Mouse (Mus musculus): ENCODE results near the gene Cfap77. TPM values are rescaled to one million over a fixed set of nuclear protein-coding genes. Genes with fewer than 3 reads are reported as not detected.
A peak's percentile ranks its signal among the peaks of the same experiment; 100 is the strongest.

Cfap77 gene
- total RNA-seq, 2 experiments from 2014 or later = 0.42 to 0.66 TPM

DNA sequence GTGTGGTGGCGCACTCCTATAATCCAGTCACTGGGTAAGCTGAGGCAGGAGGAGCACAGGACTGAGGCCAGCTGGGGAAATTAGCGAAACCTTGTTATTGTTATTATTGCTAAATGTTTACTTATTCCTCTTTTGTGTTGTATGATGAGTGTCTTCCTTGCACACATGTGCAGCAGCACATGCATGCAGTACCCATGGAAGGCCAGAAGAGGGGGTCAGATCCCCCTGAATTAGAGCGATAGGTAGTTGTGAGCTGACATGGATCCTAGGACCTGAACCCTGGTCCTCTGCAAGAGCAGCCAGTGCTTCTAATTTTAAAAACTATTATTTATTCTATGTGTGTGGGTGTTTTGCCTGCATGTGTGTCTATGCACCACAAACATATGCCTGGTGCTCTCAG lies 124.3 kb downstream of the Cfap77 start:
- no peak for DNase-seq

- peak; percentile 88 for DNase-seq
Measured at GRCm38 (mm10) chr2:28923912-28924311, 131.0 kb downstream of the Cfap77 start.

DNA sequence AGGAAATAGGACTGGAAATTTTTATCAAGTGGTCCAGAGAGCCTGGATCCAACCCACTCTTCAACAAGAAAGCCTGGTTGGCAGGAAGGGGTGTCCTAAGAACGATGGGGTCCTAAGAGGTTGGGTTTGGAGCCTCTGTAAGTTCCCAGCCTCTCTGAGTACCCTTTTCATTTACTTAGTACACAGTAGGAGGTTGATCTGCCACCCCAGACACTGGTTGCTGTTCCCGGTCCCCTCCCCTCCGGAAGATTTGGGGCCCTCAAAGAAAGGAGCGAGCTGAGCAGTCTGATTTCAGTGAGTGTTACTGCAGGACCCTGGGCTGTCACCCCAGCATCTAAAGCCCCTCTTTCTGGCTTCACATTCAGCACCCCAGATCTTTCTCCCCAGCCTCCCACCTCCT lies 135.9 kb downstream of the Cfap77 start:
- DNase-seq = no peak

- peak; percentile 27 for DNase-seq
Measured at GRCm38 (mm10) chr2:28917518-28918361, 137.1 kb downstream of the Cfap77 start.

GRCm38 (mm10) chr2:28917156-28917517 lies 137.7 kb downstream of the Cfap77 start:
- DNase-seq = no peak

DNA sequence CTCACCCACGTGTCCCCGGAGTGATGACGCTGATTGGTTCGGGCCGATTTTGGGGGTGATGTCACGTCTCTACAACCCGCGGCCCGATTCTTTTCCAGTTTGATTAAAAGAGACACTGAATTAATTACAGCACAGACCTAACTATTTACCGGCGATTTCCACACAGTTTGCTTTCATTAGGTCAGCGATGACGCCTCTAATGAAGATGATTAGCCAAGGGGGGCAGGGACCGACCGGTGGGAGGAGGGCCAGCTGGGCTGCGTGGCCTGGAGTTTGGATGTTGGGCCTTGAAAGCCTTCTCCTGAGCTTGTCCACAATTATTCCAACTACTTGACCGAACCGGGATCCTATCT lies 138.4 kb downstream of the Cfap77 start, which contains the start of gene Barhl1:
Gene Barhl1, minus strand, starts transcription at position 156 of the 353 bp plus-strand sequence.
- DNase-seq = no peak

DNA sequence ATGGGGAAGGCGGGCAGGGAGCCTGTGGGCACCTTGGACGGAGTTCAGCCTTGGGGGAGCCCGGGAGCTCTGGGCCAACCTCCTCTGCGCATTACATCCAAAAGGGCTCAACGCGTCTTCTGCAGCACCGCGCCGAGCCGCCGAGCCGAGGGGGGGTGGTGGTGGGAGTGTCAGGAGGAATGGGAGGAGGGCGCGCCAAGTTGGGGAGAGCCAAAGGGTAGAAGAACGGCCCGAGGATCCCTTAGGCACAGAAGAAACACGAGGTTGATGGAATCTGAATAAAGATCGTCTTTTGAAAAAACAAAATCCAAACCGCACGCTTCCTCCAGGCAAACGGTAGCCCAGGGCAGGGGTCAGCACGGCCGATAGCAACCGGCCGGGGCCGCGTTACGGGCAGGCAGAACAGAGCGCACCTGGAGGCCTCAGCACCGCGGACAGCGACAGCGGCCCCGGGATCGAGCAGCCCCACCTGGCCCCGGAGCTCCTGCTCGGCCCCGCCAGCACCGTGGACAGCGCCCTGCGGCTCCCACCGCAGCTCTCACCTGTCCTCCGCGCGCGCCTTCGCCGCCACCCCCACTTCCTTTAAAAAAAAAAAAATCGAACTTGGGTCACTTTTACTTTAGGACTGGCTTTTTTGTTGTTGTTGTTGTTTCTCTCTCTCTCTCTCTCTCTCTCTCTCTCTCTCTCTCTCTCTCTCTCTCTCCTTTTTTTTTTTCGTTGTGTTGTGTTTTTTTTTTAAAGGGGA lies 138.9 kb downstream of the Cfap77 start:
- peak; percentile 80 for DNase-seq

DNA sequence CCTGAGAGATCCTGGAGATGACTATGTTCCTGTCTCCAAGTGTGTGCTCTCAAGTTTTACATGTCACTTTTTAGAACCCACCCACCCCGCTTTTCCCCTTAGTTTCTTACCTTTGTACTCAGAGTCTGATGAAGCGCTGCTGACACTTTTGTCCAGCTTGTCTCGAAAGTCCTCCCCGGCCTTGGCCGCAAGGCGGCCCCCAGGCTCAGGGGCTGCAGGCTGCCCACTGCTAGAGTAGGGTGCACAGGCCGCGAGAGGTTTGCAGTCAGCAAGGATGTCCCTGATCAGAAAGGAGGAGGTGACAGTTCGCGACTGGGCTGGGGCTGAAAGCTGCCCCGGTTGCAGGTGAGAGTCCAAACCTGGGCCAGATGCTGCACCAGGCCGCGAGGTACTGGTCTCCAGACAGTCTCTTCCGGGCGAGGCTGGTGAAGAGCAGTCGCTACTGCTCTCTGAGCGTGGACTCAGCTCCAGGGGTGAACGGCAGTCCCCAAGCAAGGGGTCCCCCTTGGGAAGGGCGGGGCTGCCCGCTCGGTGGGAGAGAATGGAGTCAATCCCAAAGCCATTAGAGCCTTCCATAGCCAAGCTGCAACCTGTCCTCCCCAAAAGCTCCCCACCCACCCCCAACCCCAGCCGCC lies 139.6 kb downstream of the Cfap77 start:
- DNase-seq = no peak

GRCm38 (mm10) chr2:28914121-28914520 lies 140.7 kb downstream of the Cfap77 start:
- no peak for DNase-seq

- DNase-seq = no peak
Measured at GRCm38 (mm10) chr2:28912961-28913360, 141.9 kb downstream of the Cfap77 start.

- DNase-seq = no peak
Measured at GRCm38 (mm10) chr2:28912039-28912700, 142.7 kb downstream of the Cfap77 start.

- no peak for DNase-seq
Measured at GRCm38 (mm10) chr2:28911331-28912038, 143.4 kb downstream of the Cfap77 start.

DNA sequence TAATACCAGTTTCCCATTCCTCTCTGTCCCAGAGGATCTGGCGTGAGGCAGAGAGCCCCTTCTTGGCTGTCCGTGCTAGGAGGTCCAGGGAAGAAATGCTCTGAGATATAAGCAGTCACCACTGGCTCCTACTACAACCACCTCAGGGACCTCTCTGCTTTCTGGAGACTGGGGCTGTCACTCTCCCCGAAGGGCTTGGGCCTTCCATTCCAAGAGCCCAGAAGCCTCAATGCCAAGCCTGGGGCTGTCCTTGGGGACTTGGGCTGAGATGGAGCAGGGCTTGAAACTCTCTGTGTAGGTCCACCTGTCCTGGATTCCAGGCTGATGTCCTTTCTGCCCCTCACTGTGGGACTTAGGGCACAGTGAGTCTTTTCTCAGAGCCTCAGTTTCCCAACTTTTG lies 144.0 kb downstream of the Cfap77 start:
- no peak for DNase-seq

DNA sequence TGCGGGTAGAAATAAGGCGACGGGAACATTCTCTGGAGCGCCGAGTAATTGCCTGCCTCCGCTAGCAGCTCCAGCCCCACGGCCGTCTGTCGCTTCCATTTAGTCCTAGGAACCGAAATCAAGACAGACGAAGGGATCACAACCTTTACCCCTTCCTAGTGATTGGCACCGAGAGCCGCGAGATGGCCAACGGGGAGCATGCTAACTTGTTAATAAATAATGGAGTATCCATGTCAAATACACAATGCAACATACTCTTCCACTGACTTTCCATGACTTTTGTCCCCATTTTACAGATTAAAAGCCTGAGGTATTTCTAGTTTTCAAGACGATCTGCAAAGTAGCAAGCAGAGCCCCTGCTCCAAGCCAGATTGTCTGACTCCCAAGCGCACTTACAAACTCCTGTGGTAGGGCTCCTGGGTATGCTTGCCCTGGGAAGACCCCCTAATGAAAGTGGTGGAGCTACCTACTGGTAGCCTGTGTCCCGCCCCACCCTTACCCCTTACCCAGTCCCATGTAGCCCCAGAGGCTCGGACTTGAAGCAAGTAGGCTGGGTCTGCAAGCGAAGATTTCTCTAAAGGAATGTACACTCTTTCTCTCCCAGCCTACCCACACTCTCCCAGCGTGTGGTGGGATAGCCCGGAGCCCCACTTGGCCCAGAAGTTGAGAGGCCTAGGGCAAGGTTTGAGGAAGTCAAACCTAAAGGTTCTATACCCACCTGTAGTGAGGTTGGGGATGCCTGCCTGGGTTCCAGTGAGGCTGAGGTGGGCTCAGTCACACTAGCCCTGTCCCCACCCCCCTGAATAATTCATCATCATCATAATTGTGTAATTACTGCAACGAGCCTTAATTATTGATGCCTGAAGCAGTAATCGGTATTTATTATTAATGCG lies 144.8 kb downstream of the Cfap77 start:
- no peak for DNase-seq

DNA sequence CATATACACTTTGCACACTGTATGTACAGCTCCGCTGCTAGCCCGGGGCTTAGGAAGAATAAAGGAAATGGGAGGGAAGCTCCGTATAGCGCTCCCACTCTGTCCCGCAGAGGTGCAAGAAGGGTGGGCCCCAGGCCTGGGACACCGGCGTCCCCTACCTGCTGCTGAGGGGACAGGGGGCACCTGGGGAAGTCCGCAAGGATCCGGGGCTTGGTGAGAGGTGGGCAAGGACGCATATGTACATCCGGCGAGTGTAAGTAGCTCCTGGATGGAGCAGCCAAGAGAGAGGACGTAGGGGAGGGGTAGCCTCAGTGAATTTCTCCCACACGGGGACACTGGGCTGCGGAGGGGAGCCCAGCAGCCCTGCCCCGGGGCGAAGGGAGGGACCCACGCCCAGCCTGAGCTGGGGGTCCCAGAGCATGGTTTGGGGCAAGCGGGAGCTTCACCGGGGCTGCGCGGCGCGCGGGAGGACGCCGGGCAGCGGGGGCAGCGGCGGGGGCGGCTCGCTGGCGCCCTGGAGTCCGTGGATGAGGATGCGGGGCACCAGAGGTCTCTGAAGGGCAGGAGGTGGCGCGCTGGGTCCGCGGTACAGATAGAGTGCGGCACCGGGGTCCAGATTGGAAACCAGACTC lies 145.6 kb downstream of the Cfap77 start:
- DNase-seq = no peak

DNA sequence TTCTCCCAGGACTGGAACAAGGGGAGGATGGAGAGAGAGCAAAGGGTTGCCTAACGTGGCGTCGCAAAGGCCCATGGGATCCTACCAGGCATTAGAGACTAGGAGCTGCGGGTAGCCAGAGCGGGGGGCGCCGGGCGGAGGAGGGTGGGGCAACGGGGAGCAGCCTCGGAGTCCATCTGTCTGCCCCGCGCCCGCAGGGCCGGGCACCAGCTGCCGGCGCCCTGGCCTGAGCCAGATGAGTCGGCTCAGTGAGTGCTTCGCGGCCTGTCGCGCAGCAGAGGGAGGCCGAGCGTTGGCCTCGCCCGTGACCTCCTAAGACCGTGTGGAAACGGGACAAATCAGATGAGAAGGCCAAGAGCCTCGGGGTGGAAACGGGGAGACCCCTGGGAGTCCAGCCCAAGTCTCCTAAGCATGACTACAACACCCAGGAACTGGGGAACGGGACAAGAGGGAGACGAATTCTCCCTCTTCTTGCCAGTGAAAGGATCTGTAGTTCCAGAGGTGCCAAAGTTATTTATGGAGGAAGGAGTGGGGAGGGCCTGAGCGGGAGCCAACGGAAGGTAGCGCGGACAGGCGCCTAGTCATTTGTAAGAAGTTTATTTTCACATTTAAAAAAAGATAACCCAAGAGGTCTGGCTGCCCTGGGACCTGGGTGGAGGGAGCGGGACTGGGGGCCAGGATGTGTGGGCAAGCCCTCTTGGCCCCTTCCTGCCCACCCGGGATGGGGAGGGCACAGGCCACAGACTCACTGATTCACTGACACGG lies 146.3 kb downstream of the Cfap77 start:
- DNase-seq = peak; percentile 61

DNA sequence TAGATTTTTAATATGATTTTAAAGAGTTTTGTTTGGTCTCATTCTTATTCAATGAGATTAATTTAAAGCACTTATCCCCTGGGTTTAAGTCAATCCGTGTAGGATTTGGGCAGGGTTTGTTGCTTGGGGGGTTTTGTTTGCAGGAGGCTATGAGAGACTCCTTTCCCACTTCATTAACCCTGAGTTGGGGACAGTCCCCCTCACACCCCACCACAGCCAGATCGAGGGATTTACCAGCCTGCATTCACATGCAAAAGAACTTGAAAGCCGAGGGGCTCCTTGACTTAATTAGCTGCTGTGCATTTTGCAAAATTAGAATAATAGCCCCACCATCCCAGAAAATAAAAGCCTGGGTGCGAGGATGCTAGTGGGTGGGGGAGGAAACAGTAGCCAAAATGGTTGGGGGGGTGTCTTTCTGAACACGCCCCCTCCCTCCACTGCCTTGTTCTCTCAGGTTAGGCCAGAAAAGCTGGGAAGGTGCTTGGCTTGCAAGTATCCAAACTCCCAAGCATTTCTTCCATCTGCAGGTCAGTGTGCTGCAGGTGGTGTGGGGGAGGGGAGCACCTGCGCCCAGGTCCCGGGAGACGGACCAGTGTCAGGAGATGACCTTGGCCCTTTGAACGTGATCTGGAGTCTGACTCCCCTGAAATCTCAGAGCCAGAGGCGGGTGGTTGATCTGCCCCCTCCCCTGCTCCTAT lies 147.0 kb downstream of the Cfap77 start:
- DNase-seq = no peak

DNA sequence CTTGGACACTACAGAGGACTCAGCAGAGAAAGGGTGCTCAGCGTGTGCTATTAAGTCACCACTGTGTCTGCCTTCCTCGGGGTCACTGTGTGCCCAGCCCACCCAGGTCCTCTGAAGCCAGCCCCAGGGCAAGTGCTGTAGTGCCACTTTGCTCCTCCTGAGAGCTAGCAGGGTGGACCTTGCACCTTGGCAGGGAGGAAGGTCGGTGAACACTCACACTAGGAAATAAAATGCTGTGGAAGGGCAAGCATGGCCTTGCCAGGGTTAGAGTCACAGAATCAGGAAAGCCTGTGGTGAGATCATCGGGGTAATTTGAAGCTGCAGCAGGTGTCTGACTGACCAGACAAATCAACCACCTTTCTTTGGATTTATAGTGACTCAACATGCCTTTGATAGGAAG lies 149.3 kb downstream of the Cfap77 start:
- peak; percentile 47 for DNase-seq

DNA sequence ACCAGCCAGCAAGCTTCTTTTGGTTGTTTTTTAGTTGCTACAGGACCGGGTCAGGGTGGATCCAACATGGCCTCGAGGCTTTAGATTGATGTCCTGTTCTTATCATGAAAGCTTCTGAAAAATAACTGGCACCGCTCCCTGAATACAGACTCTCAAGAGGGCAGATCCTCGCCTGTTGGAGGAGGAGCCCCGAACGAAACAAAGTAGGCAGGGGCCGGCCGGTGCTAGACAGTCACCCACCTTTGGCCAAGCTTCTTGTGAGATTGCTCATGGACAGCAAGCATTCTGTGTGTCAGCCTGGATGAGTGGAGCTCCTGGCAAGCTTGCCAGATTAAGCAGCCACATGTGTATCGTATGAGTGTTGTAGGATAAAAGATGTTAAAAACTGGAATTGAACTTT lies 150.1 kb downstream of the Cfap77 start:
- DNase-seq = peak; percentile 44

Measured in adrenal gland, postnatal 10 days (tissue).